Mouse (Mus musculus) midbrain, embryonic 11.5 days (tissue): ENCODE results near the gene Sema6b. TPM values are rescaled to one million over a fixed set of nuclear protein-coding genes. Genes with fewer than 3 reads are reported as not detected.

Source experiments
- ATAC-seq: fragments of 200-750 bp; cut with Nextera tagmentation; 2 replicates; pipeline ENCODE4 v1.8.0; 2017; ENCODE audit warnings: moderate TSS enrichment, moderate library complexity; ENCODE audit not compliant: low FRiP score
- DNase-seq: peaks from one replicate; pipeline ENCODE4 v3.0.0; 2015; ENCODE audit warnings: low spot score; ENCODE audit errors: missing footprints
- H3K27ac ChIP-seq: fragments of 300-500 bp; sonication (generic); 2 replicates; pipeline ENCODE4 v1.5.1; 2014; ENCODE audit warnings: low read depth, low read length
- H3K27me3 ChIP-seq: fragments of 300-500 bp; sonication (generic); 2 replicates; pipeline ENCODE4 v1.6.1; 2014; ENCODE audit warnings: mild to moderate bottlenecking, low read length, moderate library complexity, mixed read lengths; ENCODE audit not compliant: control insufficient read depth, insufficient read depth
- H3K36me3 ChIP-seq: fragments of 300-500 bp; sonication (generic); 2 replicates; pipeline ENCODE4 v1.6.1; 2014; ENCODE audit warnings: mild to moderate bottlenecking, low read length, moderate library complexity, mixed read lengths; ENCODE audit not compliant: control insufficient read depth, insufficient read depth
- H3K4me1 ChIP-seq: fragments of 300-500 bp; sonication (generic); 2 replicates; pipeline ENCODE4 v1.6.1; 2014; ENCODE audit warnings: low read length; ENCODE audit not compliant: control insufficient read depth, insufficient read depth
- H3K4me2 ChIP-seq: fragments of 300-500 bp; sonication (generic); 2 replicates; pipeline ENCODE4 v1.6.1; 2014; ENCODE audit warnings: mild to moderate bottlenecking, moderate library complexity
- H3K4me3 ChIP-seq: fragments of 300-500 bp; sonication (generic); 2 replicates; pipeline ENCODE4 v1.5.1; 2014; ENCODE audit warnings: low read depth, low read length
- H3K9ac ChIP-seq: fragments of 300-500 bp; sonication (generic); 2 replicates; pipeline ENCODE4 v1.6.1; 2014; ENCODE audit warnings: low read length
- H3K9me3 ChIP-seq: fragments of 300-500 bp; sonication (generic); 2 replicates; pipeline ENCODE4 v1.6.1; 2016; ENCODE audit warnings: low read length; ENCODE audit not compliant: control insufficient read depth
- WGBS: fragments of 180-500 bp; shearing (Covaris S2); extraction: QIAGEN DNeasy Blood & Tissue Kit; methylation state at CpG from one replicate; pipeline ENCODE4 v1.1.7; 2014; 5-methylcytosine and 5-hydroxymethylcytosine counted together
- polyA plus RNA-seq: library from polyadenylated mRNA; unstranded; fragments of >200 nt; fragmentation: Nextera tagmentation; extraction: Ambion mirVana; gene quantifications from 2 replicates; pipeline ENCODE4 v1.2.1, GENCODE M21; 2014

Gene Sema6b
- polyA plus RNA-seq, 1 experiment from 2014 or later: 1.9 TPM

GRCm38 (mm10) chr17:56124377-56125275 lies 15.5 kb downstream of the Sema6b start:
- peak; percentile 45; the same call in 1 of the 2 replicates for ATAC-seq
- H3K27ac ChIP-seq: no peak overlapping the region
- 11% methylated on average over 58 of the region's 59 CpGs for WGBS

DNA sequence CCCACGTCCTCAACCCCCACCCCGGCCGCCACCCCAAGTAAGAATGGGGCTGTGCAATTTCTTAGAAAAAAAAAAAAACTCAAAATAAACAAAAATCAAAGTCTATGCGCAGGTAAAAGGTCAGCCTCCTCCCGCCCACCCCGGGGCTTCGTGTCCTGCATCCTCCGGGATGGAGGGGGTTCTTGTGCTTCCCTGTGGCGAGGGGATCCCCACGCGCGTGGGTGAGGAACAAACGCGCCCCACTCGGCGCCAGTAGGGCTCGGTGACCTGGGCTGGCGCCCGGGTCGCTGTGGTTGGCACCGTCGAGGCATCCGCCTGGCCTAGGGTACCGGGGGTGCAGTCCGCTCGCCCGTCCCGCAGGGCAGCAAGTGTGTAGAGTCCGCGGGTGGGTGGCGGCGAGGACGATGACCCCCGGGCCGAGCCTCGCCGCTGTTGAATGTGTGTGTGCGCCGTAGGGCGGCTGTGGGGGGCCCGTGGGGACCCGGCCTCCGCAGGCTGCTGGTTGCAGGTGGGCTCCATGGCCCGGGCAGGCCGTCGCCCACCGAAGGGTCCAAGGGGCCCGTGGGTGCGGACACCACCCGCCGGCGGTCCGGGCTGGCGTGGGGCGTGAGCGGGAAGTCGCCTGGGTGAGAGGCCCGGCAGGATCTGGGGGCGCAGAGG lies 16.3 kb downstream of the Sema6b start:
- ATAC-seq: no peak; the same call in 1 of the 2 replicates
- 43% methylated on average over 59 of the region's 59 CpGs for WGBS

More at GRCm38 (mm10) chr17:56124377-56125275, 15.5 kb downstream of the Sema6b start:
- Histone ChIP-seq H3K9me3 (peaks cover 9% of the 10 kb centered on the region), H3K4me2 (peak overlapping the region; percentile 56), H3K36me3 (no peaks in the 10 kb centered on the region), H3K4me3 (peak overlapping the region; percentile 32), H3K27me3 (peaks cover 44% of the 10 kb centered on the region), H3K9ac (peak overlapping the region; percentile 61), H3K4me1 (no peaks in the 10 kb centered on the region; the same call in 1 of the 2 replicates)
- peak; percentile 92 for DNase-seq

DNA sequence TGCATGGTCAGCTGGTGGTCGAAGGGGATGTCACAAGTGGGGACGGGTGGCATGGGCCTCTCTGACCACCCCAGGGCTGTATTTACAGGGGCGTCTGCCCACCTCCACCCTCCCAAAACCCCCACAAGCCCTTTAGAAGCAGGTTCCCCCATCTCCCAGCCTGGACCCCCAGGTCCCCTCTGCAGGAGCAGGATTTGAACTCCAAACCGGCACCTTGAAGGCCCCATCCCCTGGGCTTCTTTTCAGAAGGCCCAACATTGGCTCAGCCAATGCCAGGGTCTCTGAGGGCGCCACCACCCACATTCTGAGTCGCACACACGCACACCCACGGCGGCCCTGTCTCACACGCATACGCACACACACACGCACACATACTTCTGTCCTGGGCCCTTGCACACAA lies 17.0 kb downstream of the Sema6b start:
- no peak overlapping the region for H3K4me2 ChIP-seq
- DNase-seq (peak; percentile 6), ATAC-seq (no peak)
- no peaks in the 10 kb centered on the region; the same call in 1 of the 2 replicates for H3K4me1 ChIP-seq
- H3K36me3 ChIP-seq: no peaks in the 10 kb centered on the region
- peaks cover 52% of the 10 kb centered on the region for H3K27me3 ChIP-seq
- 82% methylated on average over 12 of the region's 12 CpGs for WGBS
- no peak overlapping the region for H3K4me3 ChIP-seq
- H3K27ac ChIP-seq: no peak overlapping the region
- peaks cover 9% of the 10 kb centered on the region for H3K9me3 ChIP-seq
- no peak overlapping the region for H3K9ac ChIP-seq

More for the DNA sequence above, 16.3 kb downstream of the Sema6b start:
- peak overlapping the region; percentile 61; the same call in 1 of the 2 replicates for H3K9ac ChIP-seq
- H3K4me2 ChIP-seq: peak overlapping the region; percentile 56
- H3K27me3 ChIP-seq: peaks cover 50% of the 10 kb centered on the region
- no peak overlapping the region for H3K27ac ChIP-seq
- H3K4me3 ChIP-seq: peak overlapping the region; percentile 32
- no peaks in the 10 kb centered on the region for H3K36me3 ChIP-seq
- peaks cover 9% of the 10 kb centered on the region for H3K9me3 ChIP-seq
- peak; percentile 80 for DNase-seq
- no peaks in the 10 kb centered on the region; the same call in 1 of the 2 replicates for H3K4me1 ChIP-seq

GRCm38 (mm10) chr17:56121826-56122225 lies 18.3 kb downstream of the Sema6b start, which contains the start of gene Lrg1:
Gene Lrg1 (minus strand): TSS chr17:56122001.
- peaks cover 9% of the 10 kb centered on the region for H3K9me3 ChIP-seq
- H3K9ac ChIP-seq: no peak within 1 kb of the TSS
- H3K4me3 ChIP-seq: no peak within 1 kb of the TSS
- H3K27ac ChIP-seq: no peak within 1 kb of the TSS
- ATAC-seq: no peak
- H3K4me2 ChIP-seq: no peak within 1 kb of the TSS
- H3K36me3 ChIP-seq: no peaks in the 10 kb centered on the region
- H3K27me3 ChIP-seq: peaks cover 56% of the 10 kb centered on the region
- 56% methylated on average over 2 of the region's 2 CpGs for WGBS
- peak; percentile 64 for DNase-seq
- peaks cover 3% of the 10 kb centered on the region; the same call in 1 of the 2 replicates for H3K4me1 ChIP-seq

- peaks cover 3% of the 10 kb centered on the region; the same call in 1 of the 2 replicates for H3K4me1 ChIP-seq
- H3K4me3 ChIP-seq: no peak overlapping the region
- no peak overlapping the region for H3K9ac ChIP-seq
- peaks cover 9% of the 10 kb centered on the region for H3K9me3 ChIP-seq
- no peak overlapping the region for H3K27ac ChIP-seq
- DNase-seq: no peak
- H3K27me3 ChIP-seq: peaks cover 56% of the 10 kb centered on the region
- no peak for ATAC-seq
- H3K36me3 ChIP-seq: no peaks in the 10 kb centered on the region
- WGBS: 10% methylated on average over 66 of the region's 66 CpGs
- H3K4me2 ChIP-seq: no peak overlapping the region
Observed at GRCm38 (mm10) chr17:56119981-56120880, 19.9 kb downstream of the Sema6b start.

DNA sequence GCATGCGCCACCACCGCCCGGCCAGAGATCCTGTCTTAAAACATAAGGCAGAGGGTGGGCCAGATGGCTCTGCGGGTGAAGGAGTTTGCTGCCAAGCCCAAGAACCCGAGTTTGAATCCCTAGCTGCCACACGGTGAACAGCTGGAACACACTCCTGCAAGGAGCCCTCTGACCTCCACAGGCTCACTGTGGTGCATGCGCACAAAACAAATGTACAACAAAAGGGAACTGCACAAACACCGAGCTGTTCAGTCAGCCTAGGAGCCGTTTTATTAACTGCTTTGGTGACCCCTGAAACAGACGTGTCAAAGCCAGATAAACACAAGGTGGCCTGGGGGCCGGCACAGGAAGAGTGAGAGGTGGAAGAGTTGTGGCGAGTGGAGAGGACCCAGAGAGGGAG lies 20.7 kb downstream of the Sema6b start:
- Histone ChIP-seq H3K36me3 (no peaks in the 10 kb centered on the region), H3K27me3 (peaks cover 51% of the 10 kb centered on the region), H3K4me2 (no peak overlapping the region), H3K4me3 (no peak overlapping the region), H3K4me1 (peaks cover 3% of the 10 kb centered on the region; the same call in 1 of the 2 replicates), H3K27ac (no peak overlapping the region), H3K9me3 (peaks cover 9% of the 10 kb centered on the region), H3K9ac (no peak overlapping the region)
- ATAC-seq (no peak), DNase-seq (no peak)
- WGBS: 50% methylated on average over 12 of the region's 12 CpGs

DNA sequence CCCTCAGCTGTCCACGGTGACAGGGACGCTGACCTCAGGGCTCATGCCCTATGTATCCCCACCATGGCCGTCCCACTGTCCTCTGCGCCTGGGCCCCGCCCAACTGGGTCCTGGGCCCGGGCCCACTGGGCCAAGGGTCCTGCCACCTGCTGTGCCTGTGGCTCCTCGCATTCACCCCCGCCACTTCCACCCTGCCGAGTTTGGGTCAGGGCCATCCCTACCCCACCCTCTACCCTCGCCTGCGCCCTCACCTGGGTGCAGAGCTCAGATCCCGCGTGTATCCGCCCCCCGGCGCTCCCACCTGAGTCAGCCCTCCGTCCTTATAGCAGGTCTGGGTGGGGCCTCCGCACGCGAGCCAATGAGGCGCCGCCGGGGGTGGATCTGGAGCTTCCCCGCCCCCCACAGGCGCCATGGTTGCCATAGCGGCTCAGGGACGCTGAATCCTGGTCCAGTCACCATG lies 22.9 kb downstream of the Sema6b start, which contains the start of gene Plin5:
TSS of gene Plin5 (minus strand) at position 346 of the 460 bp plus-strand sequence.
- WGBS: under 1% methylated on average over 27 of the region's 27 CpGs
- DNase-seq: peak; percentile 86
- Histone ChIP-seq H3K4me1 (0 out of 2 replicates have a peak, but pooled peaks cover 3% of the 10 kb centered on the region), H3K4me2 (peak within 1 kb of the TSS; percentile 42), H3K36me3 (no peaks in the 10 kb centered on the region), H3K27ac (no peak within 1 kb of the TSS), H3K27me3 (peaks cover 34% of the 10 kb centered on the region), H3K9me3 (peaks cover 2% of the 10 kb centered on the region; the same call in 1 of the 2 replicates), H3K9ac (0 out of 2 replicates have a peak within 1 kb of the TSS, but pooled peaks have one; percentile 20), H3K4me3 (peak within 1 kb of the TSS; percentile 17; the same call in 1 of the 2 replicates)
- ATAC-seq: peak; percentile 48; the same call in 1 of the 2 replicates

GRCm38 (mm10) chr17:56116193-56116592 lies 23.9 kb downstream of the Sema6b start:
- ATAC-seq: no peak

More at GRCm38 (mm10) chr17:56116193-56116592, 23.9 kb downstream of the Sema6b start:
- no peaks in the 10 kb centered on the region for H3K9me3 ChIP-seq
- H3K36me3 ChIP-seq: no peaks in the 10 kb centered on the region
- H3K4me2 ChIP-seq: no peak overlapping the region
- no peak overlapping the region for H3K9ac ChIP-seq
- peaks cover 28% of the 10 kb centered on the region for H3K27me3 ChIP-seq
- H3K4me1 ChIP-seq: 0 out of 2 replicates have a peak, but pooled peaks cover 3% of the 10 kb centered on the region
- no peak for DNase-seq
- no peak overlapping the region for H3K4me3 ChIP-seq
- no peak overlapping the region for H3K27ac ChIP-seq
- 81% methylated on average over 10 of the region's 10 CpGs for WGBS
